Mouse (Mus musculus): ENCODE results near the gene Lipa. TPM values are rescaled to one million over a fixed set of nuclear protein-coding genes. Genes with fewer than 3 reads are reported as not detected.
A peak's percentile ranks its signal among the peaks of the same experiment; 100 is the strongest.

The Lipa gene
- polyA plus RNA-seq, 1 experiment from 2014 or later, result 29.8 TPM

DNA sequence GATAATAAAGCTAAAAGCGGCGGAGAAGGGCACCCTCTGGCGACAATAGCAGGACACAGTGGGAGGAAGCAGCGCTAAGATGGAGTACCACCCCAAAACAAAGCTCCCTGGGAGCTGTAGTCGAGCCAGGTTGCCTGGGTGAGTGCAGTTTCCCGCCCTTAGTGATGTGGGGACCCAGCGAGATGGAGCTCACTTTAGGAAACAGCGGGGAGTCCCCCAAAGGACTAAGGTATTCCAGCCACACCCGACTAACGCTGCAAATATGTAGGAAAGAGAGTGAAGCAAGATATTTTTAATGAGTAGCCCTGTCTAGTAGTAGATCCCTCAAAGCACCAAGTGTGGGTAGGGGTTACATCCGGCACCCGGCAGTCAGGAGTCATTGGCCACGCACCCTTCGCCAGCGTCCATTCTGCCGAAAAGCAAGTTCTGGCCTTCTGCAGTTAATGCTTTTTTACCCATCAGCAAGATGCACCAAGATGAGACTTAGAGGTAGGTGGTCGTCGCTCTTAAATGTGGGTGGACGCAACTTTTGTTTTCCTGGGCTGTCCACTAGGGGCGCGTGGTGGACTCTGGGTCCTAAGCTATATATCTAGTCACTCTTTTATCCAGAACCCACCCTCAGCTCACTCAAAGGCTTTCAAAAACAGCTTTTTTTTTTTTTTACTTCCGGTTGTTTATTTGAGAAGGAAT is 23.4 kb upstream of the Lipa start, which contains the start of gene Ifit2:
Ifit2 (plus strand) TSS at position 161 of the 690 bp plus-strand sequence.
- 0 out of 2 replicates have a peak within 1 kb of the TSS, but pooled peaks have one; percentile 57 for H3K27ac ChIP-seq
- H3K4me2 ChIP-seq, result peak within 1 kb of the TSS; percentile 76
- no peaks in the 10 kb centered on the region for H3K36me3 ChIP-seq
- no peak within 1 kb of the TSS for H3K9ac ChIP-seq
- peak; percentile 91 for ATAC-seq (ENCODE audit: insufficient read depth, low FRiP score, low read depth)
- peak within 1 kb of the TSS; percentile 53 for H3K4me3 ChIP-seq (replicated peaks)
- no peaks in the 10 kb centered on the region for H3K4me1 ChIP-seq
- H3K9me3 ChIP-seq, result no peaks in the 10 kb centered on the region
- H3K27me3 ChIP-seq (replicated peaks), result no peaks in the 10 kb centered on the region
- under 1% methylated on average over 22 of the region's 22 CpGs for WGBS

DNA sequence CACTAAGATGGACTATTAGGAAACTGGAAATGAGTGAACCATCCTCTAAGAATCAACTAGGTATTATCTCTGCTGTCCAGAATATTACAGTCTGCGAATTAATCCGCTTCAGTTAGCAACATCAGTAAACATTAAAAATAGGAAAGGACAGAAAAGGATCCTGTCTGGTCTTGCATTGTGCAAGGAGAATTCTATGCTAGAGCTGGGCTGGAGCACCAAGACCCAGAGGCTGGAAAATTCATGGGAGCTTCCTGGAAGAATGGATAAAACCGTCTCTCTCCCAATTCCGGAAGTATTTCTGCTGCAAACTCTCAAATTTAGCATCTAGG is 22.9 kb upstream of the Lipa start:
- ATAC-seq (ENCODE audit: insufficient read depth, low FRiP score, low read depth), result no peak
- Histone ChIP-seq H3K27ac (no peak overlapping the region), H3K4me1 (no peaks in the 10 kb centered on the region), H3K9me3 (no peaks in the 10 kb centered on the region), H3K9ac (no peak overlapping the region), H3K27me3 (replicated peaks) (no peaks in the 10 kb centered on the region), H3K36me3 (no peaks in the 10 kb centered on the region), H3K4me3 (replicated peaks) (peak overlapping the region; percentile 53), H3K4me2 (peak overlapping the region; percentile 76)
- WGBS, result 35% methylated on average over 4 of the region's 4 CpGs

DNA sequence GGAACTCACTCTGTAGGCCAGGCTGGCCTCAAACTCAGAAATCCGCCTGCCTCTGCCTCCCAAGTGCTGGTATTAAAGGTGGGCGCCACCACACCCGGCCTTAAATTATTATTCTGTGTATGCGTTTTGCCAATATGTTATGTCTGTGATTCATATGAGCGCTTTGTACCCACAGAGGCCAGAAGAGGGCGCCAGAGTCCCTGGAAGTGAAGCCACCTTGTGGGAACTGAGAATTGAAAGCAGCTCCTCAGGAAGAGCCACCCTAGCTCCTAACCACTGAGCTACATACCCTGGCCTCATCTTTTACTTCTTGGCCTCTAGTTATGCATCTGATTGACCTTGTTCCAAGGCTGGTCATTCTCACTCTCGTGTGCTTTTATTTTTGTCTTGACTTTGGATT is 20.7 kb upstream of the Lipa start:
- Histone ChIP-seq H3K4me1 (no peaks in the 10 kb centered on the region), H3K36me3 (no peaks in the 10 kb centered on the region), H3K27ac (no peak overlapping the region), H3K9ac (no peak overlapping the region), H3K4me2 (no peak overlapping the region), H3K9me3 (no peaks in the 10 kb centered on the region), H3K4me3 (replicated peaks) (no peak overlapping the region), H3K27me3 (replicated peaks) (no peaks in the 10 kb centered on the region)
- ATAC-seq (ENCODE audit: insufficient read depth, low FRiP score, low read depth), result no peak
- 38% methylated on average over 7 of the region's 7 CpGs for WGBS

DNA sequence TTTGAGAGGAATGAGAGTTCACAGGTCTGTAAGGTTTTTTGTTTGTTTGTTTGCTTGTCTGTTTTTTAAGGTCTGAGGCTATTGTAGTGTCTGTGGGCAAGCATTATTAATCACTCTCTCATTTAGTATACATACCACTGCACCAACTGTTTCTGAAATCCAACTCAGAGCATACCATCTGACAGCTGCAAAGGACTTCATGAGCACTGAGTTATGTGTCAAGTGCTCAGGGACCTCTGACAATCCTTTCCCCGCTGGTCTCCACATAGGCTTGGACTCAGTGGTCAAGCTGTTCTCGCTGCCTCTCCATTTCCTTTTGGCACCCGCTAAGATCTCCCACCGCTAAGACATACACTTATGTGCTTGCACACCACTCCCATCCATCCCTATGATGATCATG is 18.9 kb upstream of the Lipa start:
- Histone ChIP-seq H3K9me3 (no peaks in the 10 kb centered on the region), H3K27me3 (replicated peaks) (no peaks in the 10 kb centered on the region), H3K27ac (no peak overlapping the region), H3K4me1 (no peaks in the 10 kb centered on the region), H3K36me3 (no peaks in the 10 kb centered on the region), H3K9ac (no peak overlapping the region), H3K4me2 (no peak overlapping the region), H3K4me3 (replicated peaks) (no peak overlapping the region)
- WGBS, result 88% methylated on average over 4 of the region's 4 CpGs
- no peak for ATAC-seq (ENCODE audit: insufficient read depth, low FRiP score, low read depth)

DNA sequence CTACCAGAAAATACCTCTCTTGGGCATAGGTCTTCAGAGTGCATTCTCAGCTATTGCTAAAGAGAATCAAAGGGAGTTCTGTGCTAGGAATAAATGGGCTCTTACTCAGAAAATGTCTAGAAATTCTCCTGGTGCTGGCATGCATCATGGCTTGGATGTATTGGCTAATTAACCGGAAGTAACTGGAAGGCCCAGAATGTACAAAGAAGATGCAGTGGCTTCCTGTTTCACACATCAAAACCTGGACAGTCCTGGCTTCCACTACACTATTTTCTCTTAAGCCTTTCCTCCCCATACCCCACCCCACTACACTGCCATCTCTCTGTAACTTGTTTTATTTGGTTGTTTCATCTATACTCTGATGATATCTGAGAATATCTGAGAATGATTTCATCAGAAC is 12.1 kb upstream of the Lipa start:
- no peak for ATAC-seq (ENCODE audit: insufficient read depth, low FRiP score, low read depth)
- no peaks in the 10 kb centered on the region for H3K36me3 ChIP-seq
- no peak overlapping the region for H3K27ac ChIP-seq
- no peaks in the 10 kb centered on the region for H3K27me3 ChIP-seq (replicated peaks)
- H3K4me2 ChIP-seq, result no peak overlapping the region
- WGBS, result 84% methylated on average over 1 of the region's 1 CpGs
- H3K9ac ChIP-seq, result no peak overlapping the region
- H3K9me3 ChIP-seq, result no peaks in the 10 kb centered on the region
- no peaks in the 10 kb centered on the region for H3K4me1 ChIP-seq
- no peak overlapping the region for H3K4me3 ChIP-seq (replicated peaks)

DNA sequence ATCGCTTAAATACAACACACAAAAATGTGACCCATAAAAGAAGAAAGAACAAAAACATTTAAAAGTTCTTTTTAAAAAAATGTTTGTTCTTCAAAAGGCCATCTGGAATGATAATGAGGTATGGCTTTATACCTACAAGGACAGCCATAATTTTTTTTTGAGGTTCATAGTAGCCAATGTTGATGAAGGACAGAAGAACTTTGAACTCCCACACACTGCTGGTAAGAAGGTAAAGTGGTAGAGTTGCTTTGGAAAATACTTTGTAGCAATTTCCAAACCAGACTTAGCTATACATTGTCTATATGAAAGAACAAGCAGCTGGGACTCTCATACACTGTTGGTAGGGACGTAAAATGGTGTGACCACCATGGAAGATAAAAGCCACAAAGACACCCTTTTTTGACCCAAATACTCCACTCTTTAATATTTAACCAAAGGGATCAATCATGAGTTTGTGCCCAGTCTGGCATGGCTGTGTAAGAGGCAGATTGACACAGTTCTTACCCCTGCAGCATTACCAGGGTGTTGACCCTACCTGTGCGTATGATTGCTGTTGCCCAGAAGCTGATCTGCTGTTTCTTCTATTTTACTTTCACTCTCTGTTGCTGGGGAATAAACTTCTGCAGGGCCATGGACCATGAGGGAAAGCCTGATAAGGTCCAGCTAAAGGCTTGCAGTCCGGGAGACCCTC is 4.9 kb upstream of the Lipa start:
- WGBS, result 89% methylated on average over 4 of the region's 4 CpGs
- Histone ChIP-seq H3K4me3 (replicated peaks) (no peak overlapping the region), H3K4me1 (no peaks in the 10 kb centered on the region), H3K27me3 (replicated peaks) (no peaks in the 10 kb centered on the region), H3K9me3 (no peaks in the 10 kb centered on the region), H3K9ac (no peak overlapping the region), H3K27ac (no peak overlapping the region), H3K36me3 (no peaks in the 10 kb centered on the region), H3K4me2 (no peak overlapping the region)
- ATAC-seq (ENCODE audit: insufficient read depth, low FRiP score, low read depth), result no peak

DNA sequence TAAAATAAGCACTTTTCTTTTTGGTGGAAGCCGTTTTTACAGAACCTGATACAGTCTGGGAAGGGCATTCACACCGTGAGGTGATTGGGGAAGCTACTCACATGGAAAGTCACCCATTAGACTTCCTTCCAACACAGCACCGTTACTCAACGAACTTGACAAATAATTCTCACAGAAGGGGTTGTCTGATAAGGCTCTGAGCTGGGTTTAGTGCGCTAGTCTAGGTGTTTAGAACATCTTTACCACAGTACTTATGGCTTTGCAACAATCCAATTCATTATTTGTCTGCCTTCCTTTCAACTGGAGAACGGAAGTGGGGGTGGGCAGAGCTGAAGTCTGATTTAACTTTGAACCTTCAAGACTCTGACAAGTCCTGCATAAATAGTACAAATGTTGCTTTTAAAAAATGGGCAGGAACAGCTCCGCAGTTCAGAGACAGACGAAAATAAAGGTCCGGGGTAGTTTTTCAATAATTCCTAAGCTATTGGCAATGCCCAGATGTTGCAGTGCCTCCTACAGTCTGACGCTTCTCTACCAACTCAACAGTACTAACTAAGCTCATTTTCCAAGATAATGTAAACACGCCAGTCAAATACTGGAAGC is 852 bp downstream of the Lipa start:
- Histone ChIP-seq H3K36me3 (peaks cover 4% of the 10 kb centered on the region; the same call in 1 of the 2 replicates), H3K9me3 (no peaks in the 10 kb centered on the region), H3K27ac (no peak overlapping the region), H3K4me1 (peaks cover 7% of the 10 kb centered on the region; the same call in 1 of the 2 replicates), H3K4me3 (replicated peaks) (peak overlapping the region; percentile 68), H3K27me3 (replicated peaks) (no peaks in the 10 kb centered on the region), H3K4me2 (peak overlapping the region; percentile 75), H3K9ac (no peak overlapping the region)
- ATAC-seq (ENCODE audit: insufficient read depth, low FRiP score, low read depth), result no peak
- 4% methylated on average over 11 of the region's 11 CpGs for WGBS

DNA sequence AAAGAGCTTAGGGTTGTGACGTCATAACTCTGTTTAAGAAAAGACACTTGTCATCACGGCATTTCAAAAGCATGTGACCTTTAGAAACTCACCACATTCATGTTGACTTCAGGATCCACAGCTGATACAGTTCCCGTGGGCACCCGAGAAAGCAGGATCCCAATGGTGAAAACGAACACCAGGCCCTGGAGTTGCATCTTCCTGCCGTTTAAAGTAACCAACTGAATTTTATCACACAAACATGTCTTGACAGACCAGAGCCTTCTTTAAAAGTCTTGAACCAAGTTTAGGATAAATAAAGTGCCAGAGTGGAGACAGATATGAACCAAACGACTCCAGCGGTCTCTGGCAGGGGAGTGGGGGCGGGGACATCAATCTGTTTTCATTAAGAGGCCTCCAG is 2.6 kb downstream of the Lipa start:
- H3K9ac ChIP-seq, result no peak overlapping the region
- no peaks in the 10 kb centered on the region for H3K27me3 ChIP-seq (replicated peaks)
- H3K4me3 ChIP-seq (replicated peaks), result no peak overlapping the region
- no peak overlapping the region for H3K4me2 ChIP-seq
- peaks cover 7% of the 10 kb centered on the region; the same call in 1 of the 2 replicates for H3K4me1 ChIP-seq
- no peak overlapping the region for H3K27ac ChIP-seq
- ATAC-seq (ENCODE audit: insufficient read depth, low FRiP score, low read depth), result no peak
- WGBS, result 33% methylated on average over 9 of the region's 9 CpGs
- no peaks in the 10 kb centered on the region for H3K9me3 ChIP-seq
- peaks cover 4% of the 10 kb centered on the region; the same call in 1 of the 2 replicates for H3K36me3 ChIP-seq

DNA sequence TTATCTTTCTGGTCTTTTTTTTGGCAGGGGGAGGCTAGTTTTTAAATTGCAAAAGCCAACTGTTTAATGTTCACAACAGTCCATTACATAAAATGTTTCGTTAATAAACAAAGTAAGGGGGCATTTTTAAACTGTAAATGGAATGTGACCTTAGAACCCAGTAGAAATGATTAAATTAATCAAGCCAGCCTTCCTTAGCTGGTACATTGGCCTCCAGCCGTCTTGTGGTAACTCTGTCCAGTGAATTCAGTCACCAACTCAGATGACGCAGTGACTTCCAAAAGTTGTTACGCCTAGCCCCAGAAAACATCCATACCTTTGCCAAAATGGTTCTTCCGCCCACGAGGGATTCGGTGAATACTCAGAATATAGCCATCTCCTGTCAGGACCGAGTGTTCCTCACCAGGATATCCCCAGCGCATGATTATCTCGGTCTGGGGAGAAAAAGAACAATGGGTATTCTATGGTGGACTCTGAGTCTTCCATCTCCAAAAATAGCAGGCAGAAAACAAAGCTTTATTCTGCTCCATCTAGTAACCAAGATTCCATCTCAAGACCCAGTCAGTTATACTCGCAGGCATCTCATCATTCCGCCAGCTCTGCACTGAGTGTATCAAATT is 4.1 kb downstream of the Lipa start:
- WGBS, result 73% methylated on average over 12 of the region's 12 CpGs
- no peak overlapping the region for H3K27ac ChIP-seq
- no peaks in the 10 kb centered on the region for H3K9me3 ChIP-seq
- ATAC-seq (ENCODE audit: insufficient read depth, low FRiP score, low read depth), result no peak
- H3K4me1 ChIP-seq, result peaks cover 7% of the 10 kb centered on the region; the same call in 1 of the 2 replicates
- H3K27me3 ChIP-seq (replicated peaks), result no peaks in the 10 kb centered on the region
- H3K4me2 ChIP-seq, result no peak overlapping the region
- no peak overlapping the region for H3K9ac ChIP-seq
- peaks cover 4% of the 10 kb centered on the region; the same call in 1 of the 2 replicates for H3K36me3 ChIP-seq
- no peak overlapping the region for H3K4me3 ChIP-seq (replicated peaks)

DNA sequence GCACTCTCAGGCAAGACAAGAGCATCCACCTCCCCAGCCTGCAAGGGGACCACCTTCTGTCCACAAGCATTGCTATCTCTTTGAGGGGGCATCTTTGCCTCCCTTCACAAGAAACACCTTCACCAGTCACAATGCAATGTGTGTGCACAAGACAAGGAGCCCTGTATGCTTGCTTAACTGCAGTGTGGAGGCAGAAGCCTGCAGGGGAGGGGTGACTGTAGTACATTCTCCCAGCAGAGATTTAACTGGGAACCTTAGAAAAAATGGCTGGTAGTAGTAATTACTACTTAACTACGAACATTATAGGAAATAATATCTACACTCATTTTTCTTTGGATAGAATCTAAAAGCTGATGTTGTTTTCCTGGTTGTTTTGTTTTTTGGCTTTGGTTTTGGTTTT is 5.3 kb downstream of the Lipa start:
- peaks cover 8% of the 10 kb centered on the region; the same call in 1 of the 2 replicates for H3K36me3 ChIP-seq
- ATAC-seq (ENCODE audit: insufficient read depth, low FRiP score, low read depth), result no peak
- no peaks in the 10 kb centered on the region for H3K27me3 ChIP-seq (replicated peaks)
- 85% methylated on average over 1 of the region's 1 CpGs for WGBS
- peaks cover 7% of the 10 kb centered on the region; the same call in 1 of the 2 replicates for H3K4me1 ChIP-seq
- H3K27ac ChIP-seq, result no peak overlapping the region
- H3K9me3 ChIP-seq, result no peaks in the 10 kb centered on the region
- no peak overlapping the region for H3K4me2 ChIP-seq
- H3K4me3 ChIP-seq (replicated peaks), result no peak overlapping the region
- no peak overlapping the region for H3K9ac ChIP-seq

DNA sequence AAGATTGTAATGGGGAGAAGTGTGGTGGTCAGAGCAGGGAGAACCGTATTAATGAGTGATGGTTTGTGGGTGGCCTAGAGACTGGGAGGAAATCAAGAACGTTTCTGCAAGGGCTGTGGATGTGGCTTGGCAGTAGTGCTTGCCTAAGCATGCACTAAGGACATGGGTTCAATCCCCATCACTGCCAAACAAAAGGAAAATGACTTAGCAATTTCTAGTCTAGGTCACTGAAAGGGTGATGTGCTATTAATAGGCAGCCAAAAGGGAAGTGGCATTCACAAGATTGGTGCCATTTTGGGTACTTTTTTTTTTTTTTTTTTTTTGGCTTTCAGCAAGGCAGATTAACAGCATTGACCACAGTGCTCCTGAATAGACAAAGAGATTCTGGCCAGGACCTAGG is 5.9 kb downstream of the Lipa start:
- Histone ChIP-seq H3K27ac (no peak overlapping the region), H3K4me1 (peaks cover 7% of the 10 kb centered on the region; the same call in 1 of the 2 replicates), H3K4me2 (no peak overlapping the region), H3K4me3 (replicated peaks) (no peak overlapping the region), H3K27me3 (replicated peaks) (no peaks in the 10 kb centered on the region), H3K36me3 (peaks cover 8% of the 10 kb centered on the region; the same call in 1 of the 2 replicates), H3K9ac (no peak overlapping the region), H3K9me3 (no peaks in the 10 kb centered on the region)
- WGBS, result 44% methylated on average over 2 of the region's 2 CpGs
- ATAC-seq (ENCODE audit: insufficient read depth, low FRiP score, low read depth), result no peak

DNA sequence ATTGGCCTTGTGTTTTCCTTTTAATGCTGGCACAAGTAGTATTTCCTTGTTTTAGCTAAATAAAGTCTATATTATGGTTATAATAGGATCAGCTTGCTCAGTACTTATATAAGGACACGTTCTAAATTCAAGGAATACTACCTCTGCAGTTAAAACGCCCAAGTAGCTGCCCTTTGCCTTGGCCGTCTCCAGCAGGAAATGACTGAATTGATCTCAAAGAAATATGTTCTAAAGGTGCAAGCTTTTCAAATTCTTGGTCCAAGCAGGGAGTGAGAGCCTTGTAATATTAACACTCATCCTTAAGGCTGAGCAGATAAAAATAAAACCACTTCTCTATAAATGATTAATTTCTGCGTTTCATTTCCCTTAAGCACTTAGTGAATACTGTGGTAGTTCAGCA is 7.2 kb downstream of the Lipa start:
- Histone ChIP-seq H3K36me3 (peaks cover 8% of the 10 kb centered on the region; the same call in 1 of the 2 replicates), H3K9ac (no peak overlapping the region), H3K4me3 (replicated peaks) (no peak overlapping the region), H3K27ac (no peak overlapping the region), H3K9me3 (no peaks in the 10 kb centered on the region), H3K4me2 (no peak overlapping the region), H3K27me3 (replicated peaks) (no peaks in the 10 kb centered on the region), H3K4me1 (peaks cover 5% of the 10 kb centered on the region; the same call in 1 of the 2 replicates)
- ATAC-seq (ENCODE audit: insufficient read depth, low FRiP score, low read depth), result no peak
- WGBS, result 83% methylated on average over 4 of the region's 4 CpGs
